Mouse (Mus musculus) adrenal gland, adult 8-10 months (tissue): ENCODE measurements around the gene Apol7a. TPM values are rescaled to one million over a fixed set of nuclear protein-coding genes. Genes with fewer than 3 reads are reported as not detected.
"Not testable (repeated sequence)": the region's sequence is repeated elsewhere in the genome, so short reads cannot be mapped to it uniquely, and the experiment has no call there.

Experiments
- DNase-seq: peaks from one replicate; pipeline ENCODE4 v3.0.0; 2022
- total RNA-seq, 4 experiments: library from RNA; stranded (reverse); gene quantifications; 2 replicates each; pipeline ENCODE4 v1.2.4; 2022

Apol7a gene
- under 1 TPM in 1 of 4 experiments, not detected in 3; 0.13 TPM for total RNA-seq

DNA sequence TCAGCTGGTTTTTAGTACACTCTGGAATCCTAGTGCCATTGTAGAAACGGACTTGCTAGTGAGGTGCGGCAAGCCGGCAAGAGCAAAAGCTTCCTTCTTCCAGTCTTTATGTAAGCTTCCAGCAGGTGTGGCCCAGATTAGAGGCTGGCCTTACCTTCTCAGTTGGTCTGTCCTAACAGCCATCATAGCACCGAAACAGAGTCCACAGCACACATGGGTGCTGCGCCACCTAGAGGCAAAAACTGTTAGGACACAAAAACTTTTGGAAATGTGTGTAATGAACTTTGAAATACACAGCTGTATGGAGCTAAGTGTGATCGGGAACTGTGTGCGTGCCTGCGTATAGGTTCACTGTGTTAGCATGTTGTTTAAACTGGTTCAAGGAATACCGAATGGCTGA, at the start of gene Apol7a:
Apol7a (minus strand) TSS at position 84 of the 400 bp plus-strand sequence.
- not testable (repeated sequence) for DNase-seq

DNA sequence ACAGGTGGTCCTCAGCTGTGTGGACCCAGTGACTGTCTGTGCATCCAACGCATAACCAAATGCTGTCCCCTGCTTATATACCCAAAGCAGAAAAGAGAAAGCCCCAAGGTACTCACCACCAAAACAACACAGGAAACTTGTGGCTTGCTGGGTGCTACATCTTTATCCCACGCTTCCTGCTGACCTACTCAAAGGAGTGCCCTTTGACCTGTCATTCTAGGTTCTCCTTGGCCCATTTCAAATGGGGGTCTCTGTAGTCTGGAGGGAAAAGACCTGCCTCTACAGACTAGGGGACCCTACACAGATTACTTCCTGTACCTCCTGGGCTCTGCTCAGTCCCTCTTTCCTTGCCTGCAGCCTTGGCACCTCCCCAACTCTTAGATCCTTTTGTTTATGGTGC, 48.5 kb upstream of the Apol7a start, which contains the start of gene Apol7b:
Apol7b (minus strand) TSS at position 101 of the 400 bp plus-strand sequence.
- not testable (repeated sequence) for DNase-seq

DNA sequence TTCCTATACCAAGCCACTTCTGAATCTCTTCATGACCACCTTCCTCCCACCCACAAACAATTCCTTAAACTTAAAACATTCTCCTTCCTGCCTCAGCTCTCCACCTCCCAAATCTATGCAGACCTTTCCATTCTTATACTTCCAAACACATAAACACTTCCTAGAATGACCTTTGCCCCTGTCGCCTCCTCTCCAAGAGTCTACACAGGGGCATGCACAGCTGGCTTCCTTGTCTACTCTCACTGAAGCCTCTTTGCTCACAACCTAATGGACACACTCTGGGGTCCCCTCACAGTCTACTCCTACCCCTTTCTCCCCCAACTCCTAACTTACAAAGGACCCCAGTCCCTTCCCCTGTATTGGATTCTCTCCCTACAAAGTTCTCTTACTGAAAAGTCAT, 46.8 kb upstream of the Apol7a start:
- not testable (repeated sequence) for DNase-seq

DNA sequence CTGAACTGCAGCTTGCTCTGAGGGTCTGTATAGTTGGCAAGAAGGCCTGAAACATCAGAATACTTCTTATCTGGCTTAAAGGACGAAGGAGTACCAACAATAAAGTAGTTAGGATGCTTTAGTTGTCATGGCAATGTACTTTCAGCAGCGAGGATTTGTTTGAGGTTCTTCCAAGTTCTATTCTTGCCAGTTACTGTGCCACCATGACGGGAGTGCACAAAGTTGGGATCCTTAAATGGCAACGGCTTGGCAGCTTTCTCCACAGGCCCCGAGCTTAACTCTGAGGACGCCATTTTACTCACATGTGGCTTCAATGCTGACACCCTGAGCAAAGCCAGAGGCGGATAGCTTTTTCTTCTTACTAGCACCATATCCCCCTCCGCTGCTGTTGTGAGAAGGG, 45.8 kb upstream of the Apol7a start:
- not testable (repeated sequence) for DNase-seq

DNA sequence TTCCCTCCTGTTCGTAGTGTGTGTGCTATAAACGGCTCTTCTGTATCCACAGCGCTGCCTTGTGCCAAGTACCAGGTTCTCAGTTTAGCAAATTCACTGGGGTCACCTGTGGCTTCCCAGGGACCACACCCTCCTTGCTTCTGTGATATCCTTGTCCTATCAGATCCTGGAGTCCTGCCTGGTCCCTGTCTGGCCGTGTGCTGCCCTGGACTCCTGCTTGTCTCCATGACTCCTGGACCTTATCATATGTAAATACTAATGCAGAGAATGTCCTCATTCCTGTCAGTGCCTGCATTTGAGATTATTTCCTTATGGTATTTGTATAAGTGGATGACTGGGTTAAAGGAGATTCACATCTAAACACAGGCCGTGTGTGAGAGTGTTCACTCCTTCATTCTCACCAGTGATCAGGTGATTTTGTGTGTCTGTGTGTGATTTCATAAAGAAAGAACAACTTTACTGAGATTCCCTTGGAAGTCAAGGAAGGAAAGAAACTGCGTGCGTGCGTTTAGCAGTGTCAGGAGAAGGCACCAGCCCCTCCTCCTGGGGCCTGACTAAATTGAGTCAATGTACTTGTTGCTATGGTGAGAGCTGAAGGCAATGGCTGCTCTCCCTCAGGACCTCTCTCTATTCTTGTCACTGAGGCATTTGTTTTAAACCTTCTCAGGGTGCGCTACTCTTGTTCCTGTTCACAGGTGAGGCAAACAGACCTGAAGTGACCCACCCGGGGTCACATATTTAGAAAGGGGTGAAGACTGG, 30.0 kb upstream of the Apol7a start:
- not testable (repeated sequence) for DNase-seq

DNA sequence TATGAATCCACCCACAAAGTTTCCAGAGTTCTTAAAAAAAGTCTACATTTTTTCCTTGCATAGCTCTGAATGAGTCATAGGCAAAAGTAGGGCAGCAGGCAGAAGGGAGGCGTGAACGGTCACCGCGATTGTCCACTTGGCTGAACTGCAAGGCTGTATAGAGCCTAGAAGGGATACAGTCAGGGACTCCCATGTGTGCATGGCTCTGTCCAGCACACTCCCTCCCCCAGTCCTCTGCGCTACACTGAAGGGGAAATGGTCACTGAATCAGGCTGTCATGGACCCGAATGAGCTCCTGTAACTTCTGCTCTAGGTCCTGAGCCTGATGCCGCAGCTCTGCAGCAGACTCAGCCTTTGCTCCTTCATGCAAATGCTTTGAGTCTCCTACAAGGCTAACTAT, 24.0 kb upstream of the Apol7a start:
- not testable (repeated sequence) for DNase-seq

DNA sequence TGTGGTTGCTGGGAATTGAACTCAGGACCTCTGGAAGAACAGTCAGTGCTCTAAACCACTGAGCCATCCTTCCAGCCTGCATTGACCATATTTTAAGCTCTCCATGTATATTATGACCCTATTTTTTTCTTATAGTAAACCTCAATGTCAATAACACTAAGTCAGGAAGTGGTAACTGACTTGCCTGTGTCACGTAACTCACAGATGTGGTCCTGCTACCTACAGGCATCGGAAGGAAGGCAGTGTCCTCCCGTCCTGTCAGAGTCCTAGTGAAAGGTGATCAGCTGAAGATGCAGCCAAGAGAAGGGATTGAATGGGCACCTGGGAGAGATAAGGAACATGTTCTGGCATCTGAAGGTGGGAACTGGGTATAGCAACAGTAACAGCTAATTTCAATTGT, 20.7 kb upstream of the Apol7a start:
- DNase-seq = not testable (repeated sequence)

DNA sequence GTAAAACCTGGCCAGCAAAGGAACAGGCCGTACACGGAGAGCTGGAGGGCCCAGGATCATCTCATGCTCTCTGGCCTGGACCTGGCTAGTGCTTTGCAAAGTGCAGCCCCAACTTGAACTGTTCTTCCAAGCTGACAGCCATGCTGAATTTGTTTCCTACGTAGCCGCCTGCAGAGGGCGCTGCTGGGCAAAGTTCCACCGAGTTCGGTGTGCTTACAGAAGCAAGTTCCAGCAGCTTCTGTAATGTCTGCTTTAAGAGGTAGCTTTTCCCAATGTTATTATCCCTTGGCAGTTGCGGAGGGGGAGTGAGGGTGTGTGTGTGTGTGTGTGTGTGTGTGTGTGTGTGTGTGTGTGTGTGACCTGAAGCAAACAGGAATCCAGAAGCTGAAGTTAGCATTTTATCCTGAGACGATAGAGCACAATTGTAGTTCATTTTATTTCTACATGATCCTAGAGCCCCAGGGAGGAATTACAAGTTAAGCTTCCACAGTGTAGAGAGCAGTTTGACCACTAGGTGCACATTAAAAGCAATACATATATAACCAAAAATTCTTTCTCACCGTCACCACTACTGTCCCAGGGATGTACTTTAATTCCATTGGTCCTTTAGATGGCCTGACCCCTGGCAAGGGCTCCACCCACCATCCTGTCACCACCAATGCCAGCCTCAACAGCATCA, 17.9 kb upstream of the Apol7a start:
- not testable (repeated sequence) for DNase-seq

DNA sequence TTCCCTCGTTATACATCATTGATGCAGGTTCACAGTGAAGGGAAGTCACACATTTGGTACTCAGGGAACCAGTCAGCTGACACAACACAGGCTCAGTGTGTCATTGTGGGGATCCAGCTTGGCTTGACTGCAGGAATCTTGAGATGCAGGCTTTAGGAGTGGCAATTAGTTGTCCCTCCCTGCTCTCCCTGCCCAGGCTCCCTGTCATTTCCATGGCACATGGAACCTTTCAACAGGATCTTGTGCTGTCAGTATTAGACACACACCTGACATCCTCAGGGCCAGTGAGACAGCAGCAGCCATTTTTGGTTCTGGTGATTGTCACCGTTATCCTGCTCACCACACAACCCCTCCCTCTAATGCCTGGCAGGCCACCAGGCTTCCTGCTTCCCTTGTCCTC, 16.7 kb upstream of the Apol7a start:
- not testable (repeated sequence) for DNase-seq

DNA sequence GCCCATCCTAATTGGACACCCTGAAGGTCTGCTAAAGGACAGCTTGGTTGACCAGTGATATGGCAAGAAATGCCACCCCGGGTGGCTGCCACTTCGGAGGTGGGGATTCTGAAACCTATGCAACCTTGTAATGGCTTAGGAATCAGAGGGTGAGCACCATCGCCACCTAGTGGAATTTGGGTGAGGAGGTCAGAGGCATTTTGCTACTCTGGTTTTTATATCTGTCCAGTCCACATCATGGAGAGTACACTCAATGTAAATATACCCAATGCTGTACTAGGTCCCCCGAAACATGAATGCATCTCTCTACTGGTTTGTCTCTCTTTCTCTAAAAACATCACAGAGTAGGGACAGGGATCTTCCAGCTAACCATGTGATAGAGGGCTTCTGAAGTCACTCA, 13.8 kb upstream of the Apol7a start:
- DNase-seq = not testable (repeated sequence)

DNA sequence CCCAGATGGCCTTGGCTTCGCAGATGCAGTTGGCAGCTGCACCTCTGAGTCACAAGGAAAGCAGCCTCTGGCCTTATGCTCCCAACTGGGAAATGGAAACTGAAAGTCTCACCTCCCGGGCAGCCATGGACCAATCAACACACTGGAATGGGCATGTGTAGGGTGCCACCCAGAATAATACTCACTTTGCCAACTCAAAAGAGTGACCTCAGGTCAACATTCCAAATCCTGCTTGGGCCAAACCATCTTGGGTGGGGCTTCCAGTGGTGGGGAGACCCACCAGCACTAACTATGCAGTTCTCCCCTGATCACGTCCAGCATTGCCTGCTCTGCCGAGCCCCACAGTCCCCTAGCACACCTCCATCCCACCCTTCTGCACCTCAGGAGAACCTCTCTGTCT, 12.1 kb upstream of the Apol7a start, which contains the start of gene Apol9a:
Apol9a (minus strand) TSS at position 101 of the 400 bp plus-strand sequence.
- DNase-seq = not testable (repeated sequence)

DNA sequence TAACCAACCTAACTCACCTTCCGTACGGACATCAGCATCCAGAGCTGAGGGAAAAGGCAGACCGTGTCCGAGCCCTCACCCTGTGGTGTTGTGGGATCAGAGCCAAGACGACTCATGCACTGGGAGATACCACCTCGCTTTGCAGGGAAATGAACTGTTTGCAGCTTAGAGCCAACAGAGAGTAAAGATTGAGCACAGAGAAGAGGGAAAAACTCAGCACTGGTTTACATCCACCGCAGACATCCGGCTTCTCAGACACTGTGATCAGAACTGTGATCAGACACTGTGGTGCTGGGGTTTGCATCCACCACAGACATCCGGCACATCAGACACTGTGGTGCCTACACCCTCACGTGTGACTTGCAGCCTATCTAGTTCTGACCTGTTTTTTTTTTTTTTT, 7.5 kb upstream of the Apol7a start:
- not testable (repeated sequence) for DNase-seq

DNA sequence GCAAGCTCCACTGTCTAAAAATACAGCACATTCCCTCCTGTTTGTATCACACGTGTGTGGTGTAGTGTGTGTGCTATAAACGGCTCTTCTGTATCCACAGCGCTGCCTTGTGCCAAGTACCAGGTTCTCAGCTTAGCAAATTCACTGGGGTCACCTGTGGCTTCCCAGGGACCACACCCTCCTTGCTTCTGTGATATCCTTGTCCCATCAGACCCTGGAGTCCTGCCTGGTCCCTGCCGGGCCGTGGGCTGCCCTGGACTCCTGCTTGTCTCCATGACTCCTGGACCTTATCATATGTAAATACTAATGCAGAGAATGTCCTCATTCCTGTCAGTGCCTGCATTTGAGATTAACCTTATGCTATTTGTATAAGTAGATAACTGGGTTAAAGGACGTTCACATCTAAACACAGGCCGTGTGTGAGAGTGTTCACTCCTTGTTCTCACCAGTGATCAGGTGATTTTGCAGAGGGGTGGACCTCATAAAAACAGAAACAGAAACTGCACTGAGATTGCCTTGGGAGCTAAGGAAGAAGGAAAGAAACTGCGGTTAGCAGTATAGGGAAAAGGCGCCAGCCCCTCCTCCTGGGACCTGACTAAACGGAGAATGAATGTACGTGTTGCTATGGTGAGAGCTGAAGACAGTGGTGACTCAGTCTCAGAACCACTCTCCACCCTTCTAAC, 1.3 kb downstream of the Apol7a start:
- DNase-seq = not testable (repeated sequence)

DNA sequence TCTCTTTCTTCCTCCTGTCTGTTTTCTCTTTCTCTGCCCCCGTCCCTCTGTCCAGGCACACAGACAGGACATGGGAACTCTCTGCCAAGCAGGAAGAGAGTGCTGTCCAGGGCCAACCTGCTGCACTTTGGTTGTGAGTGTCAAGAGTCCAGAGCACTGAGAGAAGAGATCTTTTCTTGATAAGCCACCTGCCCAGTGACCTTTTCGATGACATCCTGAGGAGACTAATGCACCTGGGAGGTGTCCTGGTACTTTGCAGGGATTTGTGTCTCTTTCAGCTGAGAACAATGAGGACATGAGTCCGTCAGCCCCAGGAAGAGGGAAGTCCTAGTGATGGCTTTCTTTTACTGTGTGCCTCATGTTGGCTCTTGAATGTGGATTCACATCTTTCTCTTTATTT, 5.1 kb downstream of the Apol7a start:
- not testable (repeated sequence) for DNase-seq

DNA sequence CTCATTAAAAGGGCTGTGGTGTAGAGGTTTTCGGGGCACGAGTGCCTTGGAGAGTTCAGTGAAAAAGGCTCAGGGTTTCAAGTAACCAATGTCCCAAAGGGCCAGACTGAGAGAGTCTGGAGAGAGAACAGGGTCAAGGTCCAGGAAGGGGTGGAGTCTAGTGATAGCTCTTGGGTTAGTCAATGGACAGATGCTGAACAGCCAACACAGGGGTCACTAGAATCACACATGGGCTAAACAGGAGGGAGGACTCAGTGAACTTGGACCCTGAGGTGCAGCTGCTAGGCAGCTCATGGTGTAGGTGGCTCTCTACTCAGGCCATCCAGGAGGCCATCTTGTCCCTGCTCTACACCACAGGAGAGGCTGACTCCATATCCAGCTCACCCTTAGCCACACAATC, 11.4 kb downstream of the Apol7a start:
- no peak for DNase-seq

DNA sequence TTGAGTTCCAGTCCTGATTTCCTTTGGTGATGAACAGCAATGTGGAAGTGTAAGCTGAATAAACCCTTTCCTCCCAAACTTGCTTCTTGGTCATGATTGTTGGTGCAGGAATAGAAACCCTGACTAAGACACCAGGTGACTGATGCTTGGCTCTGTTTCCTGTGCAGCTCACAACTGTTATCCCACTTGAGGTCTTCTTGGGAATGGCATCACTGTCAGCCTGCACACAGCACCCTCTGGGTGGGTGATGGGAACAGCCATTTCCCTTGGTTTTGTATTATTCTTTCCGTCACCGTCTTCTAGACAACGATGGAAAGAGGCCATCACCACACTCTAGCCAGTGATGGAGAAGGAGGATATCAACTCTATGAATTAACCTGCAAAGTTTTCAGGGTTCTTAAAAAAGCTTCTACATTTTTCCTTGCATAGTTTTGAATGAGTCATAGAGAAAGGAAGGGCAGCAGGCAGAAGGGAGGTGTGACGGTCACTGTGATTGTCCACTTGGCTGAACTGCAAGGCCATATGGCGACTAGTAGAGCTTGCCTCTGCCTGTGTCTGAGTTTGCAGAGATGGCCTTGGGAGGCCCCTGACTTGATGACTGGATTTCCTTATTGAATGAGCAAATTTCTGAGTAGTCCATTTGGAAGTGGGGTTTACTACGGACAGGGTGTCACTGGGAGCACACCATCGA, 14.4 kb downstream of the Apol7a start:
- DNase-seq = peak; percentile 83

DNA sequence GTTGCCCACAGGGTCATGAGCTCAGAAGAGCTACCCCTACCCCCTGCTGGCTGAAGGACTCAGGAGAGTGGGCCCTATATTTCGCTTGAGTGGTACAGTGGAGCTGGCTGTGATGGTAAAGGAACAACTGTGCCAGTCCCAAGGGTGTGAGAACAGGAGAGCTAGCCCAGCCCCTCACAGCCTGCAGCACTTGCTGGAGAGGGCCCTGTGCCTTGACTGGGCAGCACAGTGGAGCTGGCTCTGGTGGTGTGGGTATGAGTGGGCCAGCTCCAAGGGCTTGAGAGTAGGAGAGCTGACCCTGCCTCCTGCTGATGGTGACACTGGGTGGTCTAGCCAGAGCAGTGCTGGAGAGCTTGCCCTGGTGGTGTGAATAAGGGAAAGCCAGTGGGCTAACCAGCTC, 16.0 kb downstream of the Apol7a start:
- no peak for DNase-seq

DNA sequence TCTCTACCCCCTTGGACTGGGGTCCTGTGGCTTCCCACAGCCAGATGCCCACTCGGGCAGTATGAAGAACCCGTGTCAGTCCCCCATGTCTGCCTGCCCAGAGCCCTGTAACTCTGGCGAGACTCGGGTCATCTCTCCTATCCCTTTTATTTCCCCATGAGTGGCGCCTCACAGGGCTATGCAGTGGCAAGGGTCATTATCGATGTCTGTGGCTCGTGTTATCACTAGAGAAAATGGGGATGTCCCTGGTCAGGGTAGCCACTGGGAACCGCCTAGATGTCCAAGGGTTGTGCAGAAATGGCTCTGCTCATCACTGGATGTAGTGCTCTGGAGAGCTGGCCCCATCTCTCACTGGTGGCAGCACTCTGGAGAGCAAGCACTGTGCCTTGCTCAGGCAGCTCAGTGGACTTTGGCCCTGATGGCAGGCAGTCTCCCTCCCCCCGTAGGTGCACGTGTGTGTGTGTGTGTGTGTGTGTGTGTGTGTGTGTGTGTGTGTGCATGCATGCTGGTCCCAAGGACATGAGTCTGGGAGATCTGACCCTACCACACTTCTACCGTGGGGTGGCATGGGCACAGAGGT, 16.5 kb downstream of the Apol7a start:
- DNase-seq = no peak

DNA sequence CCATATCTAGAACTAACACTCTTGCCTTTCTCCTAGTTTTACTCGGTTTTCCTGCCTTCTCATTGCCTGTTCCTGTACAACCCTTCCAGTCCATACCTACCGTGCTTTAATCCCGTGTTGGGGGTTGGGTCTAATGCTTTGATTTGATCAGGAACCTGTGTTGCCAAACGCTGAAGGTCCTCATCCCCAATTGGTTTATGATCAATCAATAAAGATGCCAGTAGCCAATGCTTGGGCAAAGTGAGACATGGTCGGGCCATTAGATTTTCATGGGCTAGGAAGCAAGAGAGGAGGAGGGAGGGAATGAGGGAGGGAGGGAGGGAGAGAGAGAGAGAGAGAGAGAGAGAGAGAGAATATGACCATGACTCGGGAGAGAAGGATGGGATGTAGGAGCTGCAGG, 17.4 kb downstream of the Apol7a start:
- DNase-seq = no peak

DNA sequence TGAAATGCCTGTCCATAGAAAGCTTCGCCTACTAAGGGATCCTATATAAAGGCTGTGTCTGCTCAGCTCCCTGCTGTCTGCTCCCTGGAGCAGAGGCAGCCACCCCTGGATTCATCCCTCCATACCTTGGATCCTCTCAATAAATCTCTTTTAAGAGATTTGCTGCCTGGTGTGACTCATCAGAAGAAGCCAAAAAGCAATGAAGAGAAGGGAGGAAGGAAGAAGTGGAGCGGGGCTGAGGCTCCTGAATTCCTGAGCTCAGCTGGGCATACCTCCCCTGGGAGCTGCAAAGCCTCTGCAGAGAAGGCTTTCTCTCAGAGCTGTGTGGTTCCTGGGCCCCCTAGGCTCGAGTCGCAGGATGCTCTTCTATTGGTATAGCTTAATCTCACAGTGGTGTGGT, 19.0 kb downstream of the Apol7a start:
- no peak for DNase-seq

DNA sequence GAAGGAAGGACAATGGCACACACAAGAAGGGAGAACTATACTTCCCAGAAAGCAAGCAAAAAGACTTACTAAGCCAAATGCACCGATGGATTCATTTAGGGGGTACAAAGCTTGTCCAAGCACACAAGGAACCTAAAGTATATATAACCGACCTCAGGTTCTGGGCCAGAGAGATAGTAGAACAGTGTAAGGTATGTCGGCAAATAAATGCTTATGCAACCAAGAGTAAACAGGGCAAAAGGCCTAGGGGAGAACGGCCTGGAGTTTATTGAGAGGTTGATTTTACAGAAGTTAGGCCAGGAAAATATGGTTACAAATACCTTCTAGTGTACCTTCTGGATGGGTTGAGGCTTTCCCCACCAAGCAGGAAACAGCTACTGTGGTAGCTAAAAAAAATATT, 21.5 kb downstream of the Apol7a start:
- DNase-seq = no peak

DNA sequence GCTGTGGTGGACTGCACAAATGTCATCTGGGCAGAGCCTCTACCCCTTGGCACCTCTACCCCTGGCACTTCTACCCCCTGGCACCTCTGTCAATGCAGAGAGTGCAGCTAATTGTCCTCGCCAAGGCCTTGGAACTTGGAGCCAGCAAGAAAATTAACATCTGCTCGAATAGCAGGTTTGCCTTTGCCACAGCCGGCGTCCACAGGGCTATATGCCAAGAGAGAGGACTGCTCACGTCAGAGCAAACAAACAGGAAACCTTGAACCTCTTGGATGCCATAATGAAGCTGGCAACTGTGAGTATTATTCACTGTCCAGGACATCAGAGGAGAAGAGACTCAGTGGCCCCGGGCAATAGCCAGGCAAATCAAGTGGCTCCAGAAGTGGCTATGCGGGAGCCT, 22.0 kb downstream of the Apol7a start:
- peak; percentile 72 for DNase-seq
